Mouse (Mus musculus): ENCODE measurements around the gene Polr2i.

DNA sequence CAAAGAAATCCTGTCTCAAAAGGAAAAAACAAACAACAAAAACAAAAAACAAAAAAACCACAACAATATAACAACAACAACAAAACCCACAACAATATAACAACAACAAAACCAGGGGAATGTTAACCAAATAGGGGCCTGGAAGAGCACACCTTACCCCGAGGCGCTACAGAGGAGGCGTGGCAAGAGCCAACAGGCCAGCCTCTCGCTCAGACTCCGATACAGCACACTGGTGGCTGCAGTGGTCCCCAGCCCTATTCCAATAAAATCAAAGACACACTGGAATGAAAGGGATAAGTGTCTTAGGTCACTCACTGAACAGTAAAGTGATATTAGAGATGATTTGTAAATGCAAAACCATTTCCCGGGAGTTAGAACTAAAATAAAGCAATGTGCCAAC, 47.8 kb downstream of the Polr2i start:
- TF ChIP-seq ZNF384 (IDR thresholded peaks at IDR 0.05; ENCODE audit: low read depth, low read length) (no peak), ZC3H11A (IDR thresholded peaks at IDR 0.05; ENCODE audit: borderline replicate concordance, low read depth, low read length) (no peak), MAFK (IDR thresholded peaks at IDR 0.05; ENCODE audit: insufficient read depth, low read depth, low read length) (no peak)

All from ES-E14 (cell line).